Mouse (Mus musculus) gastrocnemius, adult 2 months (tissue): Measurements from ENCODE around the gene Cldnd2. TPM values are rescaled to one million over a fixed set of nuclear protein-coding genes. Genes with fewer than 3 reads are reported as not detected.

ENCODE experiments used
- DNase-seq: peaks from one replicate; pipeline ENCODE4 v3.0.0; 2022
- H3K27ac ChIP-seq: fragments of 200-600 bp; 2 replicates; pipeline ENCODE4 v1.8.1; 2022; ENCODE audit warnings: mild to moderate bottlenecking
- H3K4me3 ChIP-seq: fragments of 200-600 bp; 2 replicates; pipeline ENCODE4 v1.8.1; 2022; ENCODE audit warnings: mild to moderate bottlenecking, moderate library complexity
- CTCF ChIP-seq: fragments of 200-600 bp; IDR thresholded peaks from 2 replicates; pipeline ENCODE4 v1.8.1; 2022; ENCODE audit warnings: antibody characterized with exemption, mild to moderate bottlenecking, moderate library complexity
- intact Hi-C: fragments of 180-260 bp; cut with DNase I; formaldehyde crosslinking; loops from one replicate; pipeline ENCODE4 v1.15.1; 2025
- total RNA-seq, 2 experiments: library from RNA; stranded (reverse); gene quantifications; 2 replicates each; pipeline ENCODE4 v1.2.3; 2021

Gene Cldnd2
- total RNA-seq, 2 experiments from 2014 or later: not detected

DNA sequence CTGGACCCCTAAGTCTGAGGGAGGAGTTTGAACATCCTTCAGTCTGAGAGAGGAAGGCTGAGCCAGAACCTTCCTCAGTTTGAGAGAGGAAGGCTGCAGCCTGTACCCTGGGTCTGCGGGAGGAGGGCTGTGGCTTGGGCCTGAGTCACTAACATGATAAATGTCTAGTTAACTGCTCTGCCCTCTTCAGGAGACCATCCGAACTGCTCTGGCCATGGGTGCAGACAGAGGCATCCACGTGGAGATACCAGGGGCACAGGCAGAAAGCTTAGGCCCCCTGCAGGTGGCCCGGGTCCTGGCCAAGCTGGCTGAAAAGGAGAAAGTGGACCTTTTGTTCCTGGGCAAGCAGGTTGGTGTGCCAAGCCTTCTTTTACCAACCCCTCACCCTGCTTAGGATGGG is 12.0 kb downstream of the Cldnd2 start:
- H3K27ac ChIP-seq: no peak overlapping the region
- peak; percentile 18; the same call in 1 of the 2 replicates for TF ChIP-seq CTCF
- no peak for DNase-seq
- intact Hi-C loops: no loop called here
- H3K4me3 ChIP-seq: no peak overlapping the region

DNA sequence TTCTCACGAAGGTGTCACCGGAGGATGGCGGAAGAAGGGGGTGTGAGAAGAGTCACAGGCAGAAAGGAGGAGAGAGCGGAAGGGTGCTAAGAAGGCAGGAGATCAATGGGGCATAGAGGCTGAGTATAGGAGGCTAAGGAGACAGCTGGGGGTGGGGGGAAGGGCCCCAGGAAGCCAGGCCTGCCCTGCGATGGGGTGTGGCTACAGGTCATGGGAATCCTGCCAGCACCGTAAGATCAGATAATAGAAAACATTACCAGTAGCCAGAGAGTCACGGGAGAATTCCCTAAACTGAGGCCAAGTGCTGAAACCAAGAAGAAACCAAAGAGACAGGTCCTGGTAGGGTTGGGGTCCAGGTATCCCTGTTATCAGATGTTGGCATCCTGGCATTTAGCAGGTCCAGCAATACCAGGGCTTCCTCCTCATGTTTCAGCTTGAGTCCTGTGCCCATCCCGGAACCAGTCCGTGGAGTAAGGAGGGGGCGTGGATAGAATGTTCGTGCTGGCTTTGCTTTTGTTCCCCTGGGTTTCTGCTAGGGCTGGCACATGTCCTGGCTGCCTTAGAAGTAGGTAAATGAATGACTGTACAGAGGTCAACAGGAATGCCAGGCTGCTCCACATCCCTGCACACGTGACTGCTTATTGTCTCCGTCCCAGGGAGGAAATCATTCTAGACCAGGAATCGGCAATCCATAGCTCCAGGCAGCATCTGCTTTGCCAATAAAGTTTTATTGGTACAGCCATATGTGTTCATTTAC is 13.2 kb downstream of the Cldnd2 start:
- TF ChIP-seq CTCF: no peak
- intact Hi-C loops: no loop called here
- no peak for DNase-seq
- Histone ChIP-seq H3K27ac (no peak overlapping the region), H3K4me3 (no peak overlapping the region)

DNA sequence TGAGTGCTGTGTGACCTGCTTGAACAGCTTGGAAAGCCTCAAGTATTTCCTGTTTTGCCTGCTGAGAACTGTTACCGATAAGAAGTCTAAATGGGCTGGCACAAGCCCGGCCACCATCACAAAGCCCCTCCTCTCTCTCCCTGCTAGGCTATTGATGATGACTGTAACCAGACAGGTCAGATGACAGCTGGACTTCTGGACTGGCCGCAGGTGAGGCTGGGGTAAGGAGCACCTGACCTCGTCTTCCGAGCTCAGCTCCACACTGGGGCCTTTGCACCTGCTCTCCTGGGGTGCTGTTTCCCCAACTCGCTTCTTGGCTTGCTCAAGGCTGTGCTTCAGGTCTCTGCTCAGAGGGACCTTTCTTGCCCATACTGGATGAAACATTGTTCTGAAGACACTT is 13.8 kb downstream of the Cldnd2 start:
- intact Hi-C loops: no loop called here
- no peak for DNase-seq
- Histone ChIP-seq H3K4me3 (no peak overlapping the region), H3K27ac (no peak overlapping the region)
- no peak for TF ChIP-seq CTCF

DNA sequence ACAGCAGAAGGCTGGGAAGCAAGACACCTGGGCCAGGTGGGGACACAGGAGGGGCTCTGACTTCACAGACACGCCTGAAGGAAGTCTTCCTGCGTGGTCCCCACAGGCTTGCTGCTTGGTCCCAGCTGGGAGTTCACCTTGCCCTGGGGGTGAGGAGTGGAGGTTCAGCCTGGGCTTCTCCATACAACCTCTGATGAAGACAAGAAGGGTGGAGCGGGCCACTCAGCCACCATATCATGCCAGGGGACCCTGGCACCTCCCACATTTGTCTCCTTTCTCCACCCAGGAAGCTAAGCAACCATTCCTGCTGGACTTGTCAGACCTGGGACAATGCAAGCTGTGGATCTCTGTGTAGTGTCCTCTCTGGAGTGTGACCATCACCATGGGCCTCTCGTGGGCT is 22.3 kb downstream of the Cldnd2 start, which contains the start of gene Vsig10l:
Vsig10l (plus strand) TSS at position 301 of the 400 bp plus-strand sequence.
- intact Hi-C loops: loop anchor here (10.0 kb wide), 1 partner anchor 122 kb away; no protein-coding TSS in a partner anchor
- no peak for DNase-seq
- Histone ChIP-seq H3K27ac (no peak within 1 kb of the TSS), H3K4me3 (no peak within 1 kb of the TSS)
- no peak for TF ChIP-seq CTCF

DNA sequence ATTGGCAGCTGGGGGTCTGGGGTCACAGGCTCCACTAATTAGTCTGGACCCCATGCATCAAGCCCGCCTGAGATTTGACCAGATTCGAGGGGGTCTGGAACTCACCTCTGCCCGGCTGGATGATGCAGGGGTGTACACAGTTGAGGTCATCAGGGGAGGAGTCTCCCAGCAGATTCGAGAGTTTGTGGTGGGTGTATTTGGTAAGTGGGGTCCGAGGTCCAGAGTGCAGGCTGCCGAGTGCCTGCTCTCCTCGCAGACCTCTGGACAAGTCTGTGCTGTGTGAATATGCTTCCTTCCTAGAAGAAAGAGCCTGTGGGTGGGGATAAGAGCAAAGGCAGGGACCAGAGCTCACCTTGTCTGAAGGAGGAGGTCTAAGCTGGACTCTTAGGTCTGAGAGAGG is 23.4 kb downstream of the Cldnd2 start:
- Histone ChIP-seq H3K27ac (no peak overlapping the region), H3K4me3 (no peak overlapping the region)
- TF ChIP-seq CTCF: no peak
- intact Hi-C loops: loop anchor here (2.0 to 10.0 kb wide), 2 partner anchors 15 to 121 kb away; no protein-coding TSS in a partner anchor
- DNase-seq: no peak

DNA sequence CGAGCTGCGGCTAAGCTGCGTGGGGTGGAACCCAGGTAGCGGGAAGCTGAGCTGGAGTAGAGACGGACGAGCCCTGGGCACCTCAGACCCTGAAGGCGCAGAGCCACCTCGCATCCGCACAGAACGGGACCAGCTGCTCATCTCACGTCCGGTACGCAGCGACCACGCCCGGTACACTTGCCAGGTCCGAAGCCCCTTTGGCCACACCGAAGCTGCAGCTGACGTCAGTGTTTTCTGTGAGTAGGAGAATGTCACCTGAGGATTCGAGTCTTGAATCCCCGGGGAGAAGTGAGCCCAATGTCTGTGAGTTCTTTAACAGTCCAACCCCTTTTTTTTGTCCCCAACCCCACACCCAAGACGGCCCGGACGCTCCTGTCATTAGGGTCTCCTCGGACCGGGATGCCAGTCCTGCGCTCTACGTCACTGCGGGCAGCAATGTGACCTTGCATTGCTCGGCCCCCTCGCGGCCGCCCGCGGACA is 24.3 kb downstream of the Cldnd2 start:
- TF ChIP-seq CTCF: no peak
- Histone ChIP-seq H3K27ac (peak overlapping the region; percentile 62), H3K4me3 (peak overlapping the region; percentile 83)
- intact Hi-C loops: loop anchor here (2.0 to 10.0 kb wide), 2 partner anchors 16 to 120 kb away; no protein-coding TSS in a partner anchor
- no peak for DNase-seq

DNA sequence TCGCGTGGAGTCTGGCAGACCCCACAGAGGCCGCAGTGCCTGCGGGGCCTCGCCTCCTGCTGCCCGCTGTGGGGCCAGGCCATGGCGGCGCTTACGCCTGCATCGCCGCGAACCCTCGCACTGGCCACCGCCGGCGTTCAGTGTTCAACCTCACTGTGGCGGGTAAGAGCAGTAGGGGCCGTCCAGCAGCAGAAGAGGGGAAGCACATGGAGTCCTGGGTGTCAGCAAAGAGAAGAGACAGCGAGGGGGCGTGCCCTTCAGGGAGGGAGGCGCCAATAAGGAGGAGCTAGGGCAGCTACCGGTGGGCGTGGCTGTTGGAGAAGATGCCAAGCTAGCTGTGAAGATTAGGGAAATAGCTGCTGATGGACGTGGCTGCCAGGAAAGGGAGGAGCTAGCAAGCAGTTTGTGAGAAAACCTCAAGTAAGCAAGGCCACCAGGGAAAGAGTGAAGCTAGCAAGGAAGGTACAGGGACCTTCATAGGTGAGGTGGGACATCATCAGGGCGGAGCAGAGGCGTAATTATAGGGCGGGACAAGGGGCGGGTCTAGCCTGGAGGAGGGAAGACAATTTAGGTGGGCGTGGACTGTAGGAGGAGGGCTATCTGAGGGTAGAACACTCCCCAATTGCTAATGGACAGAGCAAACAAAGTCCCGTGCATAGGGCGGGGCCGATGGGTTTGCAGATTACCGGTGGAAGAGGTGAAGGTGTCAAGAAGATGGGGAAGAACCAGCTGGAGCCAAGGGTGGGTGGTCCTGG is 24.9 kb downstream of the Cldnd2 start:
- intact Hi-C loops: loop anchor here (1.0 to 10.0 kb wide), 3 partner anchors 17 to 119 kb away; no protein-coding TSS in a partner anchor
- H3K4me3 ChIP-seq: peak overlapping the region; percentile 83
- DNase-seq: peak; percentile 88
- peak; percentile 44 for TF ChIP-seq CTCF
- peak overlapping the region; percentile 62 for H3K27ac ChIP-seq

DNA sequence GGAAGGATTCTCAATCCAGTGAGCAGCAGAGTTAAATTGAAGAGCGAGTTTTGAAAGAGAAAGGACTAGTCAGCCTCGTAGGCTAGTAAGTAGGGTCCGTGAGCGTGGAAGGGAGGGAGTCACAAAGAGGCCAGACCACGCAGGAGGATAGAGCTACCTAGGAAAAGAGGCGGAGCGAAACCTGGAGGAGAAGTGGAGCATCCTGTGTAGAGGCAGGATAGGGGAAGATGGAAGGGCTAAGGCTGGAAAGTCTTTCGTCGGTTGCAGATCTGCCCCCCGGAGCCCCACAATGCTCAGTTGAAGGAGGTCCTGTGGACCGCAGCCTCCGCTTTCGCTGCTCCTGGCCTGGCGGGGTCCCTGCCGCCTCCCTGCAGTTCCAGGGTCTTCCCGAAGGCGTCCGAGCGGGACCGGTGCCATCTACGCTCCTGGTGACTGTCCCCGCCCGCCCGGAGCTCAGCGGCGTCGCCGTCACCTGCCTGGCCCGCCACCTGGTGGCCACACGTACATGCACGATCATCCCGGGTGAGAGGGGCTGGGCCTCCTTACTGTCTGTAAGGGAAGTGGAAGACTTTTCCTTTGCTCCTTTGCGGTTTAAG is 25.6 kb downstream of the Cldnd2 start:
- peak overlapping the region; percentile 62 for H3K27ac ChIP-seq
- intact Hi-C loops: loop anchor here (1.0 to 10.0 kb wide), 2 partner anchors 43 to 119 kb away; no protein-coding TSS in a partner anchor
- peak; percentile 90 for DNase-seq
- TF ChIP-seq CTCF: no peak; the same call in 1 of the 2 replicates
- H3K4me3 ChIP-seq: peak overlapping the region; percentile 83

DNA sequence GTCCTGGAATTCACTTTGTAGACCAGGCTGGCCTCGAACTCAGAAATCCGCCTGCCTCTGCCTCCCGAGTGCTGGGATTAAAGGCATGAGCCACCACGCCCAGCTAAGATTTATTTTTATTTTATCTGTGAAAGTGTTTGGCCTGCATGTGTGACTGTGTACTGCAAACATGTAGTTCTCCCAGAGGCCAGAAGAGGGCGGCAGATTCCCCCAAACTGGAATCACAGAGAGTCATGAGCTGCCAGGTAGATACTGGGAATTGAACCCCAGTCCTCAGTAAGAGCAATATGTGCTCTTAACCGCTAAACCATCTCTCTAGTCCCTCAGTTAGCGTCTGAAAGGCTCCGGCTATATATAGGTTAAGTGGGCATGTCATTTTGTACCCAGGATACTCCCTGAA is 29.8 kb downstream of the Cldnd2 start:
- intact Hi-C loops: no loop called here
- H3K27ac ChIP-seq: no peak overlapping the region
- TF ChIP-seq CTCF: peak; percentile 56
- no peak for DNase-seq
- H3K4me3 ChIP-seq: no peak overlapping the region

DNA sequence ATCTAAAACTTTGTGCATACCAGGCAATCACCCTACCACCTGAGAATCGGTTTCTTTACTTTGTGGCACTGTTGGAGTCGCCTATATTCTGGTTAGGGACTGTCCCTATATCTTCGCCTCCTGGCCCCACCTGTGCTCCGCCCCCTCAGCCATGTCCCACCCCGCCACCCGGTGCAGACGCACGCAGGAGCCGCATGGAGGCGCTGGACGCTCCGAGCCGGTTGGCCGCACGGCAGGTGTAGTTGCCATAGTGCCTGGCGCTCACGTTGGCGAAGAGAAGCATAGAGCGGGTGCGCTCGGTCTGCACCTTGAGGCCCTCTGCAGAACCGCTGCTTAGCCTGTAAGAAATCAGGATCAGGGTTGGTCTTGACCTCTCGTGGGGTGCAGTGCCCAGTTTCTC is 35.1 kb downstream of the Cldnd2 start:
- TF ChIP-seq CTCF: no peak; the same call in 1 of the 2 replicates
- H3K27ac ChIP-seq: no peak overlapping the region
- no peak overlapping the region for H3K4me3 ChIP-seq
- DNase-seq: no peak
- intact Hi-C loops: no loop called here

DNA sequence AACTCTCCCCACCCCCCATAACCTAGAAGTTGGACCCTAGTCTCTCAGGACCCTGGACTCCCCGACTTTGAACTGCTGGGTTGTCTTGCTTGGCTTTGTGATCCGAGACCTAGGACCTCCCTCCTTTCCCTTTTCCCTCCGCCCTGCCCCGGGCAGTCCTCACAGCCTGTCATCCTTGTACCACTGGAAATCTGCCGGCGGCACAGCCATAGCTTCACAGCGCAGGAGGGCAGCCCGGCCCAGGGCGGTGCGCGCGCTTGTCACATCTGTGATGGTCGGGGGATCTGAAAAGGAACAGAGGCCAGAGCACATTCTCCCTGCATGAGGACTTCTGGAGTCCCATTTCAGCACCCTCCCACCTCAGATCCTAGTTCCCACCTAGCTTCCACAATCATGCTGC is 35.8 kb downstream of the Cldnd2 start:
- intact Hi-C loops: no loop called here
- no peak overlapping the region for H3K4me3 ChIP-seq

DNA sequence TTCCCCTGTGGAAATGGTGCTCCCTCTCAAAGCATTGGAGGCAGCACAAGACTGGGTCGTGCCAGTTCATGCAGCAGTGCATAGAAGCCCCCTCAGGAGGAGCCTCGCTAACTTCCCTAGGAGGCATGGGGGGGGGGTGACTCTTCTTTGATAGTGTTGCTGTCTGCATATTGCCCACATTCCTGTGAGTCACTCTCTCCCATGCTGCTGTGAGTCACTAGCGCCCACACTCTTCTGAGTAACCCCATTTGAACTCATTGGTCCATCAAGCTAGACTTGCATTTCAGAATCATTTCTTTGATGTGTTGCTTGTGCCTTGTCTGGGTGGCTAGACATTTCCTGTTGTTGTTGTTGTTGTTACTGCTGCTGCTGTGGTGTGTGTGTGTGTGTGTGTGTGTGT is 40.6 kb downstream of the Cldnd2 start:
- TF ChIP-seq CTCF: no peak
- Histone ChIP-seq H3K27ac (no peak overlapping the region), H3K4me3 (no peak overlapping the region)
- DNase-seq: no peak
- intact Hi-C loops: no loop called here

More for the DNA sequence above, 35.8 kb downstream of the Cldnd2 start:
- no peak for TF ChIP-seq CTCF
- H3K27ac ChIP-seq: no peak overlapping the region
- DNase-seq: no peak
